16 mouse cellular contexts compared by ENCODE assay signal in the genomic region with DNA sequence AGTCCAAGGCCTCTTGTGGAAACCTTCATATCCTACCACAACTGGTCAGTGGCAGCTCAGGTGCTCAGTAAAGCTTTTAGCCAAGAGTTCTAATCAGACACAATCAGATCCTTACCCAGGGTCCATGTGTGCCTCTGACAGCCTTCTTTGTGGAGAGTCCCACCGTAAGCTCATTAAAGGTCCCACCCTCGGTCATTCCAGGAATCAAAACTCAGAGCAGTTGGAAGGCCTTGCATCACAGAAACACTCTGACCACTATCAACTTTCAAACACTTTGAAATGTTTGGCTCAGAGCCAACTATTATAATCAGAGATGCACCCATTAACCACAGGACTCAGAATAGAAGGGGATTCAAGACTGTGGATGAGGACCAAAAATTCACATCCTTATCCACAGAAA.
"Had no signal": no experiment of that assay in that cellular context is flagged by ENCODE, and none has a peak within 500 bp of the region (broad histone marks: within the 10 kb centered on the region; RNA-seq: fewer than 3 reads in every experiment).

No protein-coding gene starts in this region.

- ATAC-seq: hindbrain, postnatal 0 days; intestine, embryonic 16.5 days had no signal

- DNase-seq: gastrocnemius, postnatal 14 days; gastrocnemius, postnatal 36 days; heart, adult 18-20 months; heart, postnatal 14 days; heart, postnatal 36 days; kidney, adult 18-20 months; kidney, adult 8-10 months; kidney, postnatal 10 days; kidney, postnatal 25 days; kidney, postnatal 4 days; layer of hippocampus, adult 9-11 months; layer of hippocampus, postnatal 36 days; liver; liver, embryonic 13.5 days had no signal
